Mouse (Mus musculus): Measurements from ENCODE around the gene Wbp2.

- TF ChIP-seq CTCF (IDR thresholded peaks at IDR 0.05; ENCODE audit: insufficient read depth, low read length) (no peak), POLR2A (IDR thresholded peaks at IDR 0.05; ENCODE audit: borderline replicate concordance, extremely low read depth, low read depth, low read length) (no peak)
Measured at GRCm38 (mm10) chr11:116063562-116063961, 23.2 kb downstream of the Wbp2 start.
